Mouse (Mus musculus): ENCODE measurements around the gene Mettl2. TPM values are rescaled to one million over a fixed set of nuclear protein-coding genes. Genes with fewer than 3 reads are reported as not detected.
"Not testable (repeated sequence)": the region's sequence is repeated elsewhere in the genome, so short reads cannot be mapped to it uniquely, and the experiment has no call there.

The Mettl2 gene
- polyA plus RNA-seq (2016; fragmentation: Nextera tagmentation; extraction: Ambion mirVana) = 39.8 and 40.3 TPM in 2 replicates

- H3K4me3 ChIP-seq (replicated peaks) = peak within 1 kb of the TSS; percentile 92
- no peaks in the 10 kb centered on the region for H3K9me3 ChIP-seq
- peak within 1 kb of the TSS; percentile 72 for H3K9ac ChIP-seq
- peaks cover 11% of the 10 kb centered on the region for H3K4me1 ChIP-seq
- 1% methylated on average over 30 of the region's 38 CpGs for whole genome bisulfite sequencing
- peak; percentile 91 for ATAC-seq (ENCODE audit: low FRiP score)
- peak within 1 kb of the TSS; percentile 83 for H3K27ac ChIP-seq
- H3K27me3 ChIP-seq = 0 out of 2 replicates have a peak, but pooled peaks cover 3% of the 10 kb centered on the region
- peak within 1 kb of the TSS; percentile 86 for H3K4me2 ChIP-seq
- H3K36me3 ChIP-seq (replicated peaks) = peaks cover 18% of the 10 kb centered on the region
These were observed at the start of gene Mettl2 for GRCm38 (mm10) chr11:105125735-105126519. Mettl2 (plus strand) TSS chr11:105126425.

GRCm38 (mm10) chr11:105112448-105112847, 13.8 kb upstream of the Mettl2 start:
- H3K4me1 ChIP-seq; H3K27ac ChIP-seq; H3K9ac ChIP-seq; H3K4me3 ChIP-seq (replicated peaks); H3K27me3 ChIP-seq; H3K4me2 ChIP-seq; H3K36me3 ChIP-seq (replicated peaks); ATAC-seq (ENCODE audit: low FRiP score); H3K9me3 ChIP-seq: not testable (repeated sequence)
- WGBS = 84% methylated on average over 22 of the region's 22 CpGs

GRCm38 (mm10) chr11:105117814-105118213, 8.4 kb upstream of the Mettl2 start:
- Histone ChIP-seq H3K9ac (no peak overlapping the region), H3K27ac (no peak overlapping the region), H3K4me2 (no peak overlapping the region), H3K9me3 (no peaks in the 10 kb centered on the region), H3K36me3 (replicated peaks) (no peaks in the 10 kb centered on the region), H3K27me3 (0 out of 2 replicates have a peak, but pooled peaks cover 3% of the 10 kb centered on the region), H3K4me3 (replicated peaks) (no peak overlapping the region), H3K4me1 (no peaks in the 10 kb centered on the region)
- 88% methylated on average over 7 of the region's 7 CpGs for WGBS
- ATAC-seq (ENCODE audit: low FRiP score) = no peak

GRCm38 (mm10) chr11:105120551-105121061, 5.6 kb upstream of the Mettl2 start:
- no peaks in the 10 kb centered on the region for H3K36me3 ChIP-seq (replicated peaks)
- H3K9me3 ChIP-seq = no peaks in the 10 kb centered on the region
- WGBS = 25% methylated on average over 4 of the region's 4 CpGs
- no peak overlapping the region for H3K9ac ChIP-seq
- H3K27ac ChIP-seq = no peak overlapping the region
- H3K4me2 ChIP-seq = no peak overlapping the region
- H3K27me3 ChIP-seq = 0 out of 2 replicates have a peak, but pooled peaks cover 3% of the 10 kb centered on the region
- no peaks in the 10 kb centered on the region for H3K4me1 ChIP-seq
- ATAC-seq (ENCODE audit: low FRiP score) = no peak
- no peak overlapping the region for H3K4me3 ChIP-seq (replicated peaks)

- not testable (repeated sequence) for H3K36me3 ChIP-seq (replicated peaks); H3K4me1 ChIP-seq; H3K9ac ChIP-seq; ATAC-seq (ENCODE audit: low FRiP score); H3K27me3 ChIP-seq; H3K4me2 ChIP-seq; H3K4me3 ChIP-seq (replicated peaks); H3K9me3 ChIP-seq; H3K27ac ChIP-seq
- 79% methylated on average over 5 of the region's 5 CpGs for WGBS
These were observed 4.4 kb upstream of the Mettl2 start for GRCm38 (mm10) chr11:105121792-105122191.

GRCm38 (mm10) chr11:105123986-105124385, 2.2 kb upstream of the Mettl2 start:
- no peak overlapping the region for H3K4me2 ChIP-seq
- H3K27me3 ChIP-seq = 0 out of 2 replicates have a peak, but pooled peaks cover 3% of the 10 kb centered on the region
- H3K9me3 ChIP-seq = no peaks in the 10 kb centered on the region
- ATAC-seq (ENCODE audit: low FRiP score) = peak; percentile 42; the same call in 1 of the 2 replicates
- peaks cover 11% of the 10 kb centered on the region for H3K4me1 ChIP-seq
- H3K27ac ChIP-seq = no peak overlapping the region
- 0 out of 2 replicates have a peak, but pooled peaks cover 4% of the 10 kb centered on the region for H3K36me3 ChIP-seq (replicated peaks)
- WGBS = 7% methylated on average over 9 of the region's 9 CpGs
- H3K9ac ChIP-seq = no peak overlapping the region
- H3K4me3 ChIP-seq (replicated peaks) = no peak overlapping the region

GRCm38 (mm10) chr11:105126520-105127029, 350 bp downstream of the Mettl2 start:
- under 1% methylated on average over 49 of the region's 49 CpGs for WGBS
- no peak overlapping the region for H3K27ac ChIP-seq
- ATAC-seq (ENCODE audit: low FRiP score) = no peak; the same call in 1 of the 2 replicates
- H3K9ac ChIP-seq = peak overlapping the region; percentile 72
- H3K27me3 ChIP-seq = 0 out of 2 replicates have a peak, but pooled peaks cover 3% of the 10 kb centered on the region
- H3K4me3 ChIP-seq (replicated peaks) = peak overlapping the region; percentile 92
- peak overlapping the region; percentile 86 for H3K4me2 ChIP-seq
- no peaks in the 10 kb centered on the region for H3K9me3 ChIP-seq
- peaks cover 11% of the 10 kb centered on the region for H3K4me1 ChIP-seq
- peaks cover 25% of the 10 kb centered on the region for H3K36me3 ChIP-seq (replicated peaks)

- 92% methylated on average over 7 of the region's 7 CpGs for WGBS
- Histone ChIP-seq H3K9me3 (no peaks in the 10 kb centered on the region), H3K9ac (no peak overlapping the region), H3K36me3 (replicated peaks) (peaks cover 95% of the 10 kb centered on the region), H3K4me3 (replicated peaks) (no peak overlapping the region), H3K4me1 (no peaks in the 10 kb centered on the region), H3K27me3 (no peaks in the 10 kb centered on the region), H3K27ac (no peak overlapping the region), H3K4me2 (no peak overlapping the region)
- ATAC-seq (ENCODE audit: low FRiP score) = no peak
These were observed 9.5 kb downstream of the Mettl2 start for GRCm38 (mm10) chr11:105135692-105136091.

GRCm38 (mm10) chr11:105137255-105137654, 11.0 kb downstream of the Mettl2 start:
- H3K4me2 ChIP-seq; H3K27ac ChIP-seq; H3K4me1 ChIP-seq; H3K27me3 ChIP-seq; ATAC-seq (ENCODE audit: low FRiP score); H3K9ac ChIP-seq; H3K4me3 ChIP-seq (replicated peaks); H3K9me3 ChIP-seq: not testable (repeated sequence)
- 93% methylated on average over 2 of the region's 2 CpGs for WGBS
- peaks cover 86% of the 10 kb centered on the region for H3K36me3 ChIP-seq (replicated peaks)

- WGBS = 97% methylated on average over 7 of the region's 8 CpGs
- peaks cover 54% of the 10 kb centered on the region for H3K36me3 ChIP-seq (replicated peaks)
- not testable (repeated sequence) for H3K4me3 ChIP-seq (replicated peaks); H3K27me3 ChIP-seq; H3K9ac ChIP-seq; ATAC-seq (ENCODE audit: low FRiP score); H3K27ac ChIP-seq; H3K4me1 ChIP-seq; H3K4me2 ChIP-seq; H3K9me3 ChIP-seq
These were observed 14.3 kb downstream of the Mettl2 start for GRCm38 (mm10) chr11:105140512-105140911.

- Histone ChIP-seq H3K36me3 (replicated peaks) (peaks cover 48% of the 10 kb centered on the region), H3K4me2 (no peak overlapping the region), H3K4me3 (replicated peaks) (no peak overlapping the region), H3K9ac (no peak overlapping the region), H3K4me1 (no peaks in the 10 kb centered on the region), H3K9me3 (no peaks in the 10 kb centered on the region), H3K27me3 (no peaks in the 10 kb centered on the region), H3K27ac (no peak overlapping the region)
- ATAC-seq (ENCODE audit: low FRiP score) = no peak
- 95% methylated on average over 5 of the region's 5 CpGs for WGBS
These were observed 14.9 kb downstream of the Mettl2 start for GRCm38 (mm10) chr11:105141115-105141514.

GRCm38 (mm10) chr11:105143564-105143963, 17.3 kb downstream of the Mettl2 start:
- H3K27ac ChIP-seq = no peak overlapping the region
- H3K9me3 ChIP-seq = no peaks in the 10 kb centered on the region
- H3K4me2 ChIP-seq = no peak overlapping the region
- no peak for ATAC-seq (ENCODE audit: low FRiP score)
- H3K36me3 ChIP-seq (replicated peaks) = peaks cover 24% of the 10 kb centered on the region
- H3K4me3 ChIP-seq (replicated peaks) = no peak overlapping the region
- no peak overlapping the region for H3K9ac ChIP-seq
- no peaks in the 10 kb centered on the region for H3K27me3 ChIP-seq
- H3K4me1 ChIP-seq = no peaks in the 10 kb centered on the region

All from forebrain, embryonic 12.5 days (tissue).